30 mouse cellular contexts compared by ENCODE assay signal in the genomic region with DNA sequence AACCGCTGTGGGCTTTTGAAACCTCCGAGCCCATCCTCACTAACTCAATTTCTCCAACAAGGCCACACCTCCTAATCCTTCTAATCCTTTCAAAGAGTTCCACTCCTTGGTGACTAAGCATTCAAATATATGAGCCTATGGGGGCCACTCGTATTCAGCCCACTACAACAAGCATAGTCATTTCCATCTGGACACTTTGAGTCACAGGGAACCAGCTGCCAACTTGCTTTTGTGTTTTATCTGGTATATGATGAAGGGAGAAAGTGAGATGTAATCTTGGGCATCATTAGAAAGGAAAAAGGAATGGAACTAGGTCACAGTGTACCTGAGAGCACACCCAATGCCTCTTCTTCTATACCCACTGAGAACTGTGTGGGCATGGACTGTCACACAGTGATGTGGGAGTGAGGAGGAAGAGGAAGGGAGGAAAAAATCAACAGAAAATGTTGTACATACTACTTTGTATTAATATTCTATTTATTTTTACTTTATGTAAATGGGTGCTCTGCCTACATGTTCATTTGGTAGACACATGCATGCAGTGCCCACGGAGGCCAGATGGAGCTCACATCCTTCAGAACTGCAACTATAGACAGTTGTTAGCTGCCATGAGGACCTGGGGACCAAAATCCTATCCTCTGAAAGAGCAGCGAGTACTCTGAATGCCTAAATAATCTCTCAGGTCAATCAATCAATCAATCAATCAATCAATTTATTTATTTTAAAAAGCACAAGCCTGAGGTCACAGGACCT. TPM values are rescaled to one million over a fixed set of nuclear protein-coding genes. Genes with fewer than 3 reads are reported as not detected.
"Had no signal": no experiment of that assay in that cellular context is flagged by ENCODE, and none has a peak within 500 bp of the region (broad histone marks: within the 10 kb centered on the region; RNA-seq: fewer than 3 reads in every experiment).

No protein-coding gene starts in this region.

- H3K4me3 ChIP-seq: gastrocnemius, adult 2 months; heart, embryonic 10.5 days; heart, embryonic 12.5 days; hindbrain, embryonic 10.5 days; hindbrain, embryonic 12.5 days; intestine, embryonic 15.5 days; left cerebral cortex, adult 2 months; limb, embryonic 13.5 days; limb, embryonic 15.5 days; liver, embryonic 12.5 days had no signal

- H3K27ac ChIP-seq: gastrocnemius, adult 2 months; heart, embryonic 10.5 days; hindbrain, embryonic 12.5 days; hindbrain, embryonic 14.5 days; intestine, embryonic 15.5 days; left cerebral cortex, adult 2 months; limb, embryonic 13.5 days; limb, embryonic 15.5 days; liver, embryonic 12.5 days; liver, embryonic 14.5 days had no signal

- H3K36me3 ChIP-seq: heart, embryonic 10.5 days; heart, embryonic 12.5 days; hindbrain, embryonic 12.5 days; intestine, embryonic 15.5 days; limb, embryonic 13.5 days; limb, embryonic 15.5 days; liver, embryonic 12.5 days had no signal

- DNase-seq: gastrocnemius, adult 2 months; gastrocnemius, postnatal 10 days; gastrocnemius, postnatal 25 days; heart, adult 18-20 months; heart, postnatal 10 days; heart, postnatal 4 days; kidney, adult 18-20 months; kidney, adult 8-10 months; kidney, postnatal 10 days; kidney, postnatal 25 days; kidney, postnatal 4 days; layer of hippocampus, adult 9-11 months; left cerebral cortex, postnatal 4 days had no signal

- H3K9me3 ChIP-seq: heart, embryonic 10.5 days; hindbrain, embryonic 12.5 days; intestine, embryonic 15.5 days; limb, embryonic 15.5 days had no signal

- H3K27me3 ChIP-seq: heart, embryonic 12.5 days; hindbrain, embryonic 12.5 days; intestine, embryonic 15.5 days; limb, embryonic 13.5 days; limb, embryonic 15.5 days; liver, embryonic 12.5 days had no signal

- H3K9ac ChIP-seq: heart, embryonic 12.5 days; hindbrain, embryonic 12.5 days; hindbrain, embryonic 14.5 days; intestine, embryonic 15.5 days; limb, embryonic 13.5 days; limb, embryonic 15.5 days; liver, embryonic 12.5 days; liver, embryonic 14.5 days had no signal

RNA-seq across cellular contexts. Expression of gene Gm6525, which starts 59.9 kb away (rescaled TPM):
- total RNA-seq: gastrocnemius, adult 2 months; gastrocnemius, postnatal 25 days; heart, adult 18-20 months; heart, adult 8-10 months; heart, postnatal 25 days; heart, postnatal 4 days; layer of hippocampus, adult 8-10 months; layer of hippocampus, postnatal 25 days; left cerebral cortex, adult 2 months; left cerebral cortex, postnatal 25 days; left cerebral cortex, postnatal 4 days; liver, adult 2 months had no signal
- polyA plus RNA-seq: heart, embryonic 12.5 days; liver, adult 2 months; liver, embryonic 12.5 days had no signal
